ENCODE assay signal across 8 mouse cellular contexts in the genomic region with DNA sequence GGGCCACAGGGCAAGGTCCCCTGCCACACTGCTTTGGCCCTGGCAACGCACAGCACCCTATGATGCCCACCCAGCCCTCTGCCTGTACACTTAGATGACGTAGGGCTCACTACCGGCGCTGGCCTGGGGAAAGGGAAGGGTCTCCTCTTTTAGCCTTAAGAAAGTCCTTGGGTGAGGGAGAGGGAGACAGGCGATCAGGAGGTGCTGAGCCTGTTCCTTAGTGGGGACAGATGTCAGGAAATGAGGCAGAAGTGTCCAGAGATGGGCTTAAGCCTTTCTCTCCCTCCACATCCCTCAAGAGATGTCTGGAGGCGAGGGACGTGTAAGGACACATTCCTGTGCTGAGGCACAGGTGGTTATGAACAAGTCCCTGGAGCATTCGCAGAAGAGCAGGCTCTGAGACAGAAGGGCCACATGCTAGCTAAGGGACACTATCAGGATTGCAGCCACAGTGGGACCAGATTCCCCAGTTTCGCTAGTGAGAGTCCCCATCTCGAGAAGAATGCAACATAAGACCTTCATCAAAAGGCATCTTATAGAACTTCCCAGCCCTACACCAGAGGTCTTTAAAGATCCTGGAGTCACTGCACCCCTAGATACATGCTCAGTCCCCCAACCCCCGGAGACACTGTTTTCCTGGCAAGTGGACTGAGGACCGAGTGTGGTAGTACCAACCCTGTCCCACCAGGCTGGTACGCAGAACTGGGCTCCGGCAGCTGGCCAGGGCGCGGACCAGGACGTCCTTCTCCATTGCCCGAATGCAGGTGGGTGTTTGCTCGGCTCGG. TPM values are rescaled to one million over a fixed set of nuclear protein-coding genes. Genes with fewer than 3 reads are reported as not detected.
DNase-seq lines count a peak whose midpoint lies in the region; ATAC-seq and TF ChIP-seq lines count a peak whose summit lies in the region.

No protein-coding gene starts in this region.

- H3K4me1 ChIP-seq in heart, embryonic 10.5 days, result peaks cover 22% of the 10 kb centered on the region
- peaks cover 25% of the 10 kb centered on the region; the same call in 1 of the 2 replicates for H3K4me1 ChIP-seq in spleen, adult 2 months (ENCODE audit: control insufficient read depth, insufficient read depth, insufficient read length)
- H3K4me1 ChIP-seq in hindbrain, postnatal 0 days (ENCODE audit: insufficient read depth, low read length), result no peaks in the 10 kb centered on the region
- 0 out of 2 replicates have a peak, but pooled peaks cover 8% of the 10 kb centered on the region for H3K4me1 ChIP-seq in midbrain, embryonic 14.5 days (ENCODE audit: control insufficient read depth, insufficient read depth, low read length)

- no peak for TF ChIP-seq CTCF in spleen, adult 2 months (IDR thresholded peaks at IDR 0.05; ENCODE audit: extremely low read depth, insufficient read depth, insufficient read length, insufficient replicate concordance)
- no peak; the same call in 1 of the 2 replicates for TF ChIP-seq CTCF in hindbrain, postnatal 0 days (IDR thresholded peaks at IDR 0.05; ENCODE audit: low read depth)

- H3K4me3 ChIP-seq in heart, embryonic 10.5 days, result peak overlapping the region; percentile 64
- peak overlapping the region; percentile 98 for H3K4me3 ChIP-seq in spleen, adult 2 months (ENCODE audit: extremely low read depth, insufficient read depth, insufficient read length)
- peak overlapping the region; percentile 63 for H3K4me3 ChIP-seq in hindbrain, postnatal 0 days (ENCODE audit: low read length)
- H3K4me3 ChIP-seq in midbrain, embryonic 14.5 days (replicated peaks; ENCODE audit: low read depth, low read length), result peak overlapping the region; percentile 56

- 39% methylated on average over 20 of the region's 20 CpGs for WGBS in heart, embryonic 10.5 days
- 18% methylated on average over 20 of the region's 20 CpGs for WGBS in spleen, adult 2 months
- 39% methylated on average over 20 of the region's 20 CpGs for WGBS in hindbrain, postnatal 0 days
- 38% methylated on average over 20 of the region's 20 CpGs for WGBS in midbrain, embryonic 14.5 days

- H3K9me3 ChIP-seq in heart, embryonic 10.5 days, result no peaks in the 10 kb centered on the region
- no peaks in the 10 kb centered on the region for H3K9me3 ChIP-seq in hindbrain, postnatal 0 days (ENCODE audit: low read length)
- H3K9me3 ChIP-seq in midbrain, embryonic 14.5 days (ENCODE audit: control insufficient read depth, low read length), result no peaks in the 10 kb centered on the region

- peak overlapping the region; percentile 73 for H3K9ac ChIP-seq in hindbrain, postnatal 0 days (replicated peaks; ENCODE audit: low read length)
- peak overlapping the region; percentile 66 for H3K9ac ChIP-seq in midbrain, embryonic 14.5 days (replicated peaks; ENCODE audit: low read length)

- TF ChIP-seq POLR2A in spleen, adult 2 months (IDR thresholded peaks at IDR 0.05; ENCODE audit: low read depth, low read length), result no peak

- no peak for DNase-seq in heart, embryonic 10.5 days (ENCODE audit: low spot score)
- DNase-seq in heart, postnatal 4 days, result no peak
- DNase-seq in spleen, adult 2 months (ENCODE audit: low read depth in 1 of 2, low spot score in 2 of 2), result no peak
- DNase-seq in spleen, adult 12 weeks (ENCODE audit: low spot score), result no peak
- no peak for DNase-seq in hindbrain, postnatal 0 days (ENCODE audit: low spot score)
- no peak for DNase-seq in midbrain, embryonic 14.5 days
- DNase-seq in embryo, embryonic 10.5 days (ENCODE audit: low spot score), result no peak
- DNase-seq in spleen, postnatal 14 days (ENCODE audit: low spot score in 2 of 2), result no peak

- H3K36me3 ChIP-seq in heart, embryonic 10.5 days, result no peaks in the 10 kb centered on the region
- no peaks in the 10 kb centered on the region for H3K36me3 ChIP-seq in spleen, adult 2 months (ENCODE audit: control insufficient read depth, insufficient read depth, low read length)
- no peaks in the 10 kb centered on the region for H3K36me3 ChIP-seq in hindbrain, postnatal 0 days (ENCODE audit: insufficient read depth, low read length)
- no peaks in the 10 kb centered on the region for H3K36me3 ChIP-seq in midbrain, embryonic 14.5 days (ENCODE audit: control insufficient read depth, insufficient read depth, low read length)

- peak overlapping the region; percentile 86 for H3K4me2 ChIP-seq in hindbrain, postnatal 0 days (ENCODE audit: low read depth, low read length)
- H3K4me2 ChIP-seq in midbrain, embryonic 14.5 days (ENCODE audit: low read length), result peak overlapping the region; percentile 93

- no peak for ATAC-seq in hindbrain, postnatal 0 days
- ATAC-seq in midbrain, embryonic 14.5 days (ENCODE audit: low FRiP score, low TSS enrichment), result no peak

- no peak overlapping the region for H3K27ac ChIP-seq in heart, embryonic 10.5 days
- H3K27ac ChIP-seq in spleen, adult 2 months (ENCODE audit: insufficient read depth, low read length), result peak overlapping the region; percentile 70
- H3K27ac ChIP-seq in hindbrain, postnatal 0 days, result peak overlapping the region; percentile 33
- H3K27ac ChIP-seq in midbrain, embryonic 14.5 days (replicated peaks; ENCODE audit: low read depth, low read length), result no peak overlapping the region

- H3K27me3 ChIP-seq in heart, embryonic 10.5 days (ENCODE audit: insufficient read depth, poor library complexity, severe bottlenecking), result peaks cover 97% of the 10 kb centered on the region
- H3K27me3 ChIP-seq in spleen, adult 2 months (ENCODE audit: control insufficient read depth, insufficient read depth, low read length), result peaks cover 2% of the 10 kb centered on the region; the same call in 1 of the 2 replicates
- H3K27me3 ChIP-seq in hindbrain, postnatal 0 days (ENCODE audit: insufficient read depth, low read length), result no peaks in the 10 kb centered on the region
- H3K27me3 ChIP-seq in midbrain, embryonic 14.5 days (ENCODE audit: control insufficient read depth, insufficient read depth, low read length), result peaks cover 17% of the 10 kb centered on the region; the same call in 1 of the 2 replicates

RNA-seq across cellular contexts. Expression of a gene that starts 1.3 kb away (rescaled TPM):
- 0.89 and 1.4 TPM in 2 replicates for polyA plus RNA-seq in heart, embryonic 10.5 days (2016; fragmentation: Nextera tagmentation; extraction: Ambion mirVana)
- total RNA-seq in heart, postnatal 4 days (2021), result under 1 TPM; 0.25 to 0.48 TPM
- 36.0 and 51.3 TPM in 2 replicates for polyA plus RNA-seq in spleen, adult 2 months (2012; rRNA removed)
- 24.5 and 26.7 TPM in 2 replicates for total RNA-seq in hindbrain, postnatal 0 days (2014; rRNA removed)
- 5.9 and 6.2 TPM in 2 replicates for polyA plus RNA-seq in hindbrain, postnatal 0 days (2015; fragmentation: Nextera tagmentation; extraction: Ambion mirVana)
- polyA plus RNA-seq in midbrain, embryonic 14.5 days (2014; fragmentation: Nextera tagmentation; extraction: Ambion mirVana), result 5.1 and 5.4 TPM in 2 replicates

RNA-seq across cellular contexts. Expression of a gene that starts 49.3 kb away (rescaled TPM):
- polyA plus RNA-seq in heart, embryonic 10.5 days (2016; fragmentation: Nextera tagmentation; extraction: Ambion mirVana), result 0.55 and 0.98 TPM in 2 replicates
- 1 to 10 TPM; 2.9 to 3.5 TPM for total RNA-seq in heart, postnatal 4 days (2021)
- polyA plus RNA-seq in spleen, adult 2 months (2012; rRNA removed), result 1.0 and 1.6 TPM in 2 replicates
- total RNA-seq in hindbrain, postnatal 0 days (2014; rRNA removed), result 2.3 and 3.2 TPM in 2 replicates
- 1.0 and 1.5 TPM in 2 replicates for polyA plus RNA-seq in hindbrain, postnatal 0 days (2015; fragmentation: Nextera tagmentation; extraction: Ambion mirVana)
- 0.16 and 0.31 TPM in 2 replicates for polyA plus RNA-seq in midbrain, embryonic 14.5 days (2014; fragmentation: Nextera tagmentation; extraction: Ambion mirVana)

Comparison
In these comparisons a context has a peak if more than half of its experiments do, and no peak if none do; other contexts are left out.
1. H3K27ac ChIP-seq: peak in spleen, adult 2 months (single experiment) and hindbrain, postnatal 0 days (single experiment); none in heart, embryonic 10.5 days (single experiment) and midbrain, embryonic 14.5 days (single experiment).
2. Peak in every context shown above with its lines, with median percentiles within 50 percentile points of each other: H3K4me3 ChIP-seq.